Mouse (Mus musculus) CH12.LX (cell line): Measurements from ENCODE around the gene Meiob. TPM values are rescaled to one million over a fixed set of nuclear protein-coding genes. Genes with fewer than 3 reads are reported as not detected.

Source experiments
- DNase-seq: peaks from one replicate; pipeline ENCODE4 v3.0.0-alpha.2; 2013; ENCODE audit errors: extremely low read depth
- H3K27ac ChIP-seq: 2 replicates; pipeline ENCODE4 v1.5.1; 2012; ENCODE audit warnings: low read depth, mild to moderate bottlenecking, control low read depth, moderate library complexity; ENCODE audit not compliant: insufficient read depth
- H3K27me3 ChIP-seq: replicated peaks from 2 replicates; pipeline ENCODE3; 2012; ENCODE audit warnings: inconsistent platforms
- H3K36me3 ChIP-seq, 2 experiments: replicated peaks in 1 of 2; 2 replicates each; pipeline versions ENCODE3 to v1.6.1; 2012; ENCODE audit warnings: inconsistent platforms in 1 of 2, low read length in 1 of 2, mild to moderate bottlenecking in 1 of 2, mixed read lengths in 1 of 2, moderate library complexity in 1 of 2; ENCODE audit not compliant: control insufficient read depth in 1 of 2, insufficient read depth in 1 of 2
- H3K4me1 ChIP-seq, 2 experiments: 2 replicates each; pipeline ENCODE4 v1.6.1; 2012; ENCODE audit warnings: inconsistent platforms in 1 of 2, moderate library complexity in 1 of 2; ENCODE audit not compliant: insufficient read depth in 2 of 2, control insufficient read depth in 1 of 2
- H3K4me2 ChIP-seq: 2 replicates; pipeline ENCODE4 v1.6.1; 2012; ENCODE audit warnings: low read depth, mild to moderate bottlenecking, control low read depth; ENCODE audit not compliant: poor library complexity, insufficient read depth, severe bottlenecking
- H3K4me3 ChIP-seq, 3 experiments: fragments of 150-350 bp in 1 of 3; sonication (generic) in 1 of 3; replicated peaks in 1 of 3; 2 replicates each; pipeline versions ENCODE3 to v1.5.1; 2011 to 2012; ENCODE audit warnings: low read depth in 2 of 3, low read length in 2 of 3, mild to moderate bottlenecking in 2 of 3, moderate library complexity in 2 of 3, control low read depth in 1 of 3, improper control_type of control experiment in 1 of 3, inconsistent platforms in 1 of 3, mixed read lengths in 1 of 3; ENCODE audit not compliant: poor library complexity in 1 of 3
- H3K79me2 ChIP-seq: replicated peaks from 2 replicates; pipeline ENCODE4 v1.6.1; 2012; ENCODE audit warnings: mild to moderate bottlenecking, moderate library complexity; ENCODE audit not compliant: control insufficient read depth, poor library complexity, insufficient read depth, severe bottlenecking; ENCODE audit errors: extremely low read depth
- H3K9ac ChIP-seq: 2 replicates; pipeline ENCODE4 v1.6.1; 2012; ENCODE audit warnings: low read depth, mild to moderate bottlenecking, control low read depth, moderate library complexity; ENCODE audit not compliant: insufficient read depth
- H3K9me3 ChIP-seq: replicated peaks from 2 replicates; pipeline ENCODE3; 2012; ENCODE audit warnings: low read length, inconsistent platforms, mixed read lengths
- BHLHE40 ChIP-seq: IDR thresholded peaks from 2 replicates; pipeline ENCODE4 v1.6.1; 2011; ENCODE audit warnings: mild to moderate bottlenecking, low read depth, low read length, improper control_type of control experiment
- CHD2 ChIP-seq: IDR thresholded peaks from 2 replicates; pipeline ENCODE4 v1.6.1; 2011; ENCODE audit warnings: low read length, improper control_type of control experiment
- ELF1 ChIP-seq: IDR thresholded peaks from 2 replicates; pipeline ENCODE4 v1.6.1; 2014; ENCODE audit warnings: low read depth, mild to moderate bottlenecking, inconsistent platforms, low read length, improper control_type of control experiment
- EP300 ChIP-seq: IDR thresholded peaks from 2 replicates; pipeline ENCODE4 v1.6.1; 2011; ENCODE audit warnings: low read length, improper control_type of control experiment
- ETS1 ChIP-seq: conservative IDR thresholded peaks from 2 replicates; pipeline ENCODE4 v1.6.1; 2012; ENCODE audit warnings: low read depth, mild to moderate bottlenecking, inconsistent platforms, low read length, improper control_type of control experiment, moderate library complexity
- HCFC1 ChIP-seq: IDR thresholded peaks from 2 replicates; pipeline ENCODE4 v1.6.1; 2012; ENCODE audit warnings: low read depth, mild to moderate bottlenecking, inconsistent platforms, low read length, improper control_type of control experiment
- IRF4 ChIP-seq: IDR thresholded peaks from 2 replicates; pipeline ENCODE4 v1.6.1; 2014; ENCODE audit warnings: low read depth, mild to moderate bottlenecking, inconsistent platforms, low read length, improper control_type of control experiment
- JUN ChIP-seq: IDR thresholded peaks from 2 replicates; pipeline ENCODE4 v1.6.1; 2011; ENCODE audit warnings: low read depth, mild to moderate bottlenecking, low read length, improper control_type of control experiment, moderate library complexity; ENCODE audit not compliant: insufficient read depth
- JUND ChIP-seq: conservative IDR thresholded peaks from 2 replicates; pipeline ENCODE4 v1.6.1; 2011; ENCODE audit warnings: low read depth, low read length, improper control_type of control experiment
- MAFK ChIP-seq: IDR thresholded peaks from 2 replicates; pipeline ENCODE4 v1.6.1; 2011; ENCODE audit warnings: low read length, improper control_type of control experiment; ENCODE audit not compliant: insufficient replicate concordance
- MAX ChIP-seq: IDR thresholded peaks from 2 replicates; pipeline ENCODE4 v1.6.1; 2011; ENCODE audit warnings: low read length, improper control_type of control experiment
- MAZ ChIP-seq: IDR thresholded peaks from 2 replicates; pipeline ENCODE4 v1.6.1; 2012; ENCODE audit warnings: low read depth, mild to moderate bottlenecking, inconsistent platforms, low read length, improper control_type of control experiment, moderate library complexity
- MXI1 ChIP-seq: IDR thresholded peaks from 2 replicates; pipeline ENCODE4 v1.6.1; 2011; ENCODE audit warnings: mild to moderate bottlenecking, low read depth, low read length, improper control_type of control experiment
- MYC ChIP-seq: IDR thresholded peaks from 2 replicates; pipeline ENCODE4 v1.6.1; 2011; ENCODE audit warnings: low read depth, mild to moderate bottlenecking, improper control_type of control experiment, low read length
- NELFE ChIP-seq: IDR thresholded peaks from 2 replicates; pipeline ENCODE4 v1.6.1; 2011; ENCODE audit warnings: low read depth, low read length, improper control_type of control experiment
- NRF1 ChIP-seq: IDR thresholded peaks from 2 replicates; pipeline ENCODE4 v1.6.1; 2014; ENCODE audit warnings: low read depth, mild to moderate bottlenecking, inconsistent platforms, low read length, improper control_type of control experiment, moderate library complexity
- PAX5 ChIP-seq: IDR thresholded peaks from 2 replicates; pipeline ENCODE4 v1.6.1; 2012; ENCODE audit warnings: low read length, inconsistent platforms, mixed read lengths
- POLR2A ChIP-seq: IDR thresholded peaks from 2 replicates; pipeline ENCODE4 v1.6.1; 2011; ENCODE audit warnings: low read depth, mild to moderate bottlenecking, improper control_type of control experiment, low read length
- POLR2AphosphoS2 ChIP-seq: IDR thresholded peaks from 2 replicates; pipeline ENCODE4 v1.6.1; 2011; ENCODE audit warnings: low read depth, low read length, improper control_type of control experiment
- RAD21 ChIP-seq: IDR thresholded peaks from 2 replicates; pipeline ENCODE4 v1.6.1; 2011; ENCODE audit warnings: low read depth, mild to moderate bottlenecking, low read length, improper control_type of control experiment, moderate library complexity
- SIN3A ChIP-seq: IDR thresholded peaks from 2 replicates; pipeline ENCODE4 v1.6.1; 2012; ENCODE audit warnings: low read length, improper control_type of control experiment, inconsistent platforms
- SMC3 ChIP-seq: IDR thresholded peaks from 2 replicates; pipeline ENCODE4 v1.6.1; 2011; ENCODE audit warnings: low read depth, low read length, improper control_type of control experiment
- TCF12 ChIP-seq: IDR thresholded peaks from 2 replicates; pipeline ENCODE4 v1.6.1; 2014; ENCODE audit warnings: low read depth, mild to moderate bottlenecking, inconsistent platforms, low read length, improper control_type of control experiment
- USF2 ChIP-seq: conservative IDR thresholded peaks from 2 replicates; pipeline ENCODE4 v1.6.1; 2011; ENCODE audit warnings: low read depth, low read length, improper control_type of control experiment
- ZKSCAN1 ChIP-seq: IDR thresholded peaks from 2 replicates; pipeline ENCODE4 v1.6.1; 2012; ENCODE audit warnings: low read depth, inconsistent platforms, low read length, improper control_type of control experiment, borderline replicate concordance
- ZMIZ1 ChIP-seq: IDR thresholded peaks from 2 replicates; pipeline ENCODE4 v1.6.1; 2012; ENCODE audit warnings: low read depth, mild to moderate bottlenecking, inconsistent platforms, low read length, improper control_type of control experiment
- dilution Hi-C: fragments of 300-500 bp; cut with MboI; formaldehyde crosslinking; loops from 2 replicates; pipeline ENCODE4 v1.14.3; 2020; ENCODE audit warnings: low sequenced_read_pairs; ENCODE audit not compliant: extremely low pct_unique_long_range_greater_than_20kb, extremely low pct_ligation_motif_present
- in situ Hi-C: fragments of 300-500 bp; cut with MboI; formaldehyde crosslinking; loops from 3 replicates; pipeline ENCODE4 v1.14.3; 2019; ENCODE audit warnings: low sequenced_read_pairs, low pct_ligation_motif_present, low pct_unique_long_range_greater_than_20kb, mixed read lengths
- polyA plus RNA-seq: library from polyadenylated mRNA; unstranded; fragments of >175 nt; gene quantifications from 2 replicates; pipeline ENCODE4 v1.2.1, GENCODE M21; 2012; ENCODE audit warnings: low read depth; ENCODE audit not compliant: insufficient read length
- total RNA-seq, 2 experiments: library from RNA; depleted of rRNA; stranded (reverse); fragments of 300-350 nt in 1 of 2; fragments of >200 nt in 1 of 2; gene quantifications; 2 replicates each; pipeline ENCODE4 v1.2.3; 2012 to 2014

Gene Meiob
- total and polyA plus RNA-seq, 3 experiments: 0.23 to 0.40 (median 0.30) TPM

DNA sequence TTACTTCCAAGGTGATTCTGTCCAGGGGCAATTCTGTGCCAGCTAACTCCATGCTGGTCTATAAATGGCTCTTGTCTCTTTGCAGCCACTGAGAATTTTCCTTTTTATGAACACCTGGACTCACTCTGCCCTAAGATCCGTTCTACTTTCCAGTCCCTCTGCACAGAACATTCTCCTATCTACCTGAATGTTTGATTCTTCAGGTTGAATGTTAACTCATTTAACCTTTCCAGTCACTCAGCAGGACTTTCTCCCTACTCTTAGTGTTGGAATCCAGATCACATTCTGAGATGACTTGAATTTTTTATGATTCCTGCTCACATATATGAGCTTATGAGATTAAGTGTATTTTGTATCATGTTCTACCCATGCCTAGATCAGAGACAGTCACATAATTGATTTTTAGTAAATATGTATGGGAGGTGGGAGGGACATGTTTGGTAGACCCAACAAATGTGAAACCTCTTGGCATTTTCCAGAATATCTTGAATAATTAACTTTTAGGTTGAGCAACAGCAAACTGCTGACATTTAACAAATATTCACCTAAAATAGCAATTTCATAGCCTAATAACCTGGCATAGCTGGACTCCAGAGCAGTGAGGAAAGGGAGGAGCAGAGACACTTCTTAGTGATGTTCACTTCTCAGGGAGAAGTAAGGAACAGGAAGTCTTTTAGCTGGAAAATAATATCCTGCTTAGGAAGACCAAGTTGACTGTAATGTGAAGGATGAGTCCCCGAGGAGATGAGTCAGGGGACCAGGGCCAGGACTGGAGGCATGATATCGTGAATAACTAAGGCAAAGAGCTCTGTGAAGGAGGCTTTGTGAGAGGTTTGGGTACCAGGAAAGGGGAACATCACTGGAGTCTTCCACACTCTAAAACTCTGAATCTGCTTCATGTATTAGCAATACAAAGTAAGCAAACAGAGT, 17.5 kb downstream of the Meiob start:
- no peaks in the 10 kb centered on the region for H3K79me2 ChIP-seq
- 0 out of 4 replicates have a peak, but pooled peaks cover 0 to 3% of the 10 kb centered on the region in 2 experiments for H3K4me1 ChIP-seq
- no peak overlapping the region for H3K4me3 ChIP-seq
- H3K9ac ChIP-seq: no peak overlapping the region
- TF ChIP-seq SIN3A (no peak), MAZ (no peak), USF2 (no peak), HCFC1 (no peak)
- no peaks in the 10 kb centered on the region for H3K9me3 ChIP-seq
- no peak overlapping the region for H3K4me2 ChIP-seq
- no peaks in the 10 kb centered on the region for H3K36me3 ChIP-seq
- dilution Hi-C loops (no loop called here), in situ Hi-C loops (no loop called here)
- H3K27me3 ChIP-seq: peaks cover 33% of the 10 kb centered on the region
- H3K27ac ChIP-seq: no peak overlapping the region
- no peak for DNase-seq

DNA sequence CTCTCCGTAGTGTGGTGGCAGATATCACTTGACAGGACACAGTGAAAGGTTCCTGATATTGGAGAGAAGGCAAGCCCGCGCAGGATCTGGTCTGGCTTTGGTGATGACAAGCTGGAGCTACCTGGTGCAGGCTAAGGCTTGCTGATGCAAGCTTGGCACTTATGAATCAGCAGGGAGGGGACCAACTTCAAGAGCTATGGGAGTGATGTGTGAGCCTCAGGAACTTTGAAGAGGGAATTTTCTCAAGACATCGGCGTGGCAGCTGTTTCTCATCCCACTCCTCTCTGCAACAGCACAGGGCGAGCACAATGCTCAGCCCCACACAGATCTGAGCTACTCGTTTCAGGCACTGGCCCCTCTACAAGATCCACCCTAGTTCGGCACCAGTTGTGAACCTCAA, 35.8 kb downstream of the Meiob start, which contains the start of gene Hagh:
Gene Hagh (plus strand): TSS at position 302 of the 400 bp plus-strand sequence.
- dilution Hi-C loops: no loop called here

DNA sequence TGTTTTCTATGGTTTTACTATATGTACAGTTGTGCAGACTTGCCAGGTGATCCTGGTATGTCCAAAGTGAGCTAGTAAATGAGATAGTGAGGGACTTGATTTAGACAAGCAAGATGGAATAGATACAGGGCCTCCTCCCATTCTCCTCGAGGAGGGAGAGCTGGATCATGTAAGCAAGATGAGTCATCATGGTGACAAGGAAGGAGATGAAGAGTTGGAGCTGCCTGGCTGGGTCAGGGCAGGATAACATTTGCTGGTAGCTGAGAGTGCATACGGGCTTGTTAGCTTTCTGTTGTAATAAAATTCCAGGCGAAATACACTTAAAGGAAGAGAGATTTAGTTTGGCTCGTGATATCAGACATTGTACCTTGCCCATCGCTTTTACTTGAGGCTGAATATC, 36.3 kb downstream of the Meiob start:
- no peaks in the 10 kb centered on the region for H3K36me3 ChIP-seq
- peaks cover 19% of the 10 kb centered on the region for H3K27me3 ChIP-seq
- H3K27ac ChIP-seq: no peak overlapping the region
- no peaks in the 10 kb centered on the region for H3K79me2 ChIP-seq
- no peak for TF ChIP-seq MYC
- TF ChIP-seq RAD21: no peak
- no peak for TF ChIP-seq BHLHE40
- no peak for TF ChIP-seq NRF1
- no peak for TF ChIP-seq ELF1
- TF ChIP-seq JUND: no peak
- TF ChIP-seq ETS1: no peak
- no peak for DNase-seq
- dilution Hi-C loops: no loop called here
- H3K4me2 ChIP-seq: no peak overlapping the region
- H3K4me3 ChIP-seq: no peak overlapping the region
- in situ Hi-C loops: no loop called here
- no peaks in the 10 kb centered on the region for H3K9me3 ChIP-seq
- H3K4me1 ChIP-seq: peaks cover 0 to 6% of the 10 kb centered on the region in 2 experiments; a peak in 1 of 4 replicates
- H3K9ac ChIP-seq: no peak overlapping the region

More for the DNA sequence above, 35.8 kb downstream of the Meiob start, which contains the start of gene Hagh:
- in situ Hi-C loops: no loop called here
- H3K79me2 ChIP-seq: no peaks in the 10 kb centered on the region
- H3K36me3 ChIP-seq: no peaks in the 10 kb centered on the region
- no peak within 1 kb of the TSS for H3K4me3 ChIP-seq
- H3K9ac ChIP-seq: no peak within 1 kb of the TSS
- DNase-seq: no peak
- H3K27me3 ChIP-seq: peaks cover 19% of the 10 kb centered on the region
- H3K9me3 ChIP-seq: no peaks in the 10 kb centered on the region
- peaks cover 0 to 2% of the 10 kb centered on the region in 2 experiments; a peak in 1 of 4 replicates for H3K4me1 ChIP-seq
- no peak within 1 kb of the TSS for H3K4me2 ChIP-seq
- H3K27ac ChIP-seq: no peak within 1 kb of the TSS
- TF ChIP-seq MAX (no peak), POLR2A (no peak), MAFK (no peak), POLR2AphosphoS2 (no peak), ZKSCAN1 (no peak), HCFC1 (no peak), NELFE (no peak), IRF4 (no peak), EP300 (no peak), JUN (no peak), TCF12 (no peak), PAX5 (no peak), ZMIZ1 (no peak), MXI1 (no peak), SMC3 (no peak), CHD2 (no peak), ELF1 (no peak), JUND (no peak)
- TF ChIP-seq, all 38 proteins: peak for 0
